Mouse (Mus musculus): ENCODE results near the gene Cyb5d1. TPM values are rescaled to one million over a fixed set of nuclear protein-coding genes. Genes with fewer than 3 reads are reported as not detected.

The Cyb5d1 gene
- total and polyA plus RNA-seq, 3 experiments = 28.4 to 29.5 (median 29.3) TPM

GRCm38 (mm10) chr11:69404595-69405396 is 9.4 kb upstream of the Cyb5d1 start:
- Histone ChIP-seq H3K9ac (ENCODE audit: insufficient read depth, low read depth) (no peak overlapping the region), H3K27me3 (replicated peaks) (no peaks in the 10 kb centered on the region), H3K4me1 (ENCODE audit: control insufficient read depth in 1 of 2, insufficient read depth in 2 of 2) (peaks cover 11 to 19% of the 10 kb centered on the region in 2 experiments), H3K9me3 (replicated peaks; ENCODE audit: low read length) (no peaks in the 10 kb centered on the region), H3K79me2 (replicated peaks; ENCODE audit: control insufficient read depth, extremely low read depth, insufficient read depth, poor library complexity, severe bottlenecking) (peaks cover 7% of the 10 kb centered on the region; the same call in 1 of the 2 replicates), H3K4me3 (replicated peaks in 1 of 3; ENCODE audit: low read depth in 2 of 3, low read length in 2 of 3, poor library complexity in 1 of 3) (no peak overlapping the region), H3K27ac (ENCODE audit: insufficient read depth, low read depth) (no peak overlapping the region), H3K36me3 (replicated peaks in 1 of 2; ENCODE audit: control insufficient read depth in 1 of 2, insufficient read depth in 1 of 2, low read length in 1 of 2) (peaks cover 68 to 76% of the 10 kb centered on the region in 2 experiments), H3K4me2 (ENCODE audit: insufficient read depth, low read depth, poor library complexity, severe bottlenecking) (no peak overlapping the region)
- dilution Hi-C loops (cut with MboI; ENCODE audit: extremely low pct_ligation_motif_present, extremely low pct_unique_long_range_greater_than_20kb, low sequenced_read_pairs) (no loop called here), in situ Hi-C loops (cut with MboI; ENCODE audit: low pct_ligation_motif_present, low pct_unique_long_range_greater_than_20kb, low sequenced_read_pairs) (loop anchor here (10.0 kb wide), 1 partner anchor 120 kb away; no protein-coding TSS in a partner anchor)
- no peak for DNase-seq (ENCODE audit: extremely low read depth)
- TF ChIP-seq CHD2 (IDR thresholded peaks at IDR 0.05; ENCODE audit: low read length) (no peak), MYC (IDR thresholded peaks at IDR 0.05; ENCODE audit: low read depth, low read length) (no peak), MXI1 (IDR thresholded peaks at IDR 0.05; ENCODE audit: low read depth, low read length) (no peak), NELFE (IDR thresholded peaks at IDR 0.05; ENCODE audit: low read depth, low read length) (no peak), EP300 (IDR thresholded peaks at IDR 0.05; ENCODE audit: low read length) (no peak), ZC3H11A (IDR thresholded peaks at IDR 0.05; ENCODE audit: low read depth, low read length) (no peak), POLR2A (IDR thresholded peaks at IDR 0.05; ENCODE audit: low read depth, low read length) (no peak), POLR2AphosphoS2 (IDR thresholded peaks at IDR 0.05; ENCODE audit: low read depth, low read length) (no peak), HCFC1 (IDR thresholded peaks at IDR 0.05; ENCODE audit: low read depth, low read length) (no peak), CHD1 (IDR thresholded peaks at IDR 0.05; ENCODE audit: low read depth, low read length) (no peak), TBP (conservative IDR thresholded peaks at IDR 0.05; ENCODE audit: low read depth, low read length) (no peak), TCF12 (IDR thresholded peaks at IDR 0.05; ENCODE audit: low read depth, low read length) (no peak), BHLHE40 (IDR thresholded peaks at IDR 0.05; ENCODE audit: low read depth, low read length) (no peak), ZNF384 (IDR thresholded peaks at IDR 0.05; ENCODE audit: low read depth, low read length) (no peak), USF1 (IDR thresholded peaks at IDR 0.05; ENCODE audit: low read depth, low read length) (no peak), CTCF (conservative IDR thresholded peaks at IDR 0.05 in 1 of 2, IDR thresholded peaks at IDR 0.05 in 1 of 2; ENCODE audit: low read depth in 2 of 2, low read length in 2 of 2) (no peak), SMC3 (IDR thresholded peaks at IDR 0.05; ENCODE audit: low read depth, low read length) (no peak), JUND (conservative IDR thresholded peaks at IDR 0.05; ENCODE audit: low read depth, low read length) (no peak)

- Histone ChIP-seq H3K36me3 (replicated peaks in 1 of 2; ENCODE audit: control insufficient read depth in 1 of 2, insufficient read depth in 1 of 2, low read length in 1 of 2) (peaks cover 73 to 82% of the 10 kb centered on the region in 2 experiments), H3K4me2 (ENCODE audit: insufficient read depth, low read depth, poor library complexity, severe bottlenecking) (no peak overlapping the region), H3K27me3 (replicated peaks) (no peaks in the 10 kb centered on the region), H3K27ac (ENCODE audit: insufficient read depth, low read depth) (no peak overlapping the region), H3K4me1 (ENCODE audit: control insufficient read depth in 1 of 2, insufficient read depth in 2 of 2) (peaks cover 11 to 19% of the 10 kb centered on the region in 2 experiments), H3K9me3 (replicated peaks; ENCODE audit: low read length) (no peaks in the 10 kb centered on the region), H3K9ac (ENCODE audit: insufficient read depth, low read depth) (no peak overlapping the region), H3K79me2 (replicated peaks; ENCODE audit: control insufficient read depth, extremely low read depth, insufficient read depth, poor library complexity, severe bottlenecking) (peaks cover 7% of the 10 kb centered on the region; the same call in 1 of the 2 replicates), H3K4me3 (replicated peaks in 1 of 3; ENCODE audit: low read depth in 2 of 3, low read length in 2 of 3, poor library complexity in 1 of 3) (no peak overlapping the region)
- TF ChIP-seq MEF2A (IDR thresholded peaks at IDR 0.05; ENCODE audit: borderline replicate concordance, low read depth, low read length) (no peak), POLR2A (IDR thresholded peaks at IDR 0.05; ENCODE audit: low read depth, low read length) (no peak), E2F4 (IDR thresholded peaks at IDR 0.05; ENCODE audit: insufficient replicate concordance, low read depth, low read length) (no peak), USF2 (conservative IDR thresholded peaks at IDR 0.05; ENCODE audit: low read depth, low read length) (no peak), ZKSCAN1 (IDR thresholded peaks at IDR 0.05; ENCODE audit: borderline replicate concordance, low read depth, low read length) (no peak), KAT2A (IDR thresholded peaks at IDR 0.05; ENCODE audit: insufficient replicate concordance, low read length) (no peak), BHLHE40 (IDR thresholded peaks at IDR 0.05; ENCODE audit: low read depth, low read length) (no peak), MAZ (IDR thresholded peaks at IDR 0.05; ENCODE audit: low read depth, low read length) (no peak), TBP (conservative IDR thresholded peaks at IDR 0.05; ENCODE audit: low read depth, low read length) (no peak)
- dilution Hi-C loops (cut with MboI; ENCODE audit: extremely low pct_ligation_motif_present, extremely low pct_unique_long_range_greater_than_20kb, low sequenced_read_pairs) (no loop called here), in situ Hi-C loops (cut with MboI; ENCODE audit: low pct_ligation_motif_present, low pct_unique_long_range_greater_than_20kb, low sequenced_read_pairs) (loop anchor here (10.0 kb wide), 1 partner anchor 121 kb away; no protein-coding TSS in a partner anchor)
- no peak for DNase-seq (ENCODE audit: extremely low read depth)
These were observed 8.5 kb upstream of the Cyb5d1 start for GRCm38 (mm10) chr11:69403691-69404594.

Measured in CH12.LX (cell line).